Mouse (Mus musculus): ENCODE results near the gene Gm45233. TPM values are rescaled to one million over a fixed set of nuclear protein-coding genes. Genes with fewer than 3 reads are reported as not detected.

Gene Gm45233
- polyA plus RNA-seq, 1 experiment from 2014 or later, result not detected

GRCm38 (mm10) chr7:43423991-43424625 is 19.8 kb upstream of the Gm45233 start:
- Histone ChIP-seq H3K9ac (ENCODE audit: low read length) (no peak overlapping the region), H3K27ac (ENCODE audit: low read depth, low read length) (no peak overlapping the region), H3K4me1 (ENCODE audit: control insufficient read depth, insufficient read depth, low read length) (no peaks in the 10 kb centered on the region), H3K27me3 (replicated peaks; ENCODE audit: control insufficient read depth, insufficient read depth, low read length) (no peaks in the 10 kb centered on the region), H3K4me2 (ENCODE audit: low read length) (no peak overlapping the region), H3K36me3 (ENCODE audit: control insufficient read depth, insufficient read depth, low read length) (no peaks in the 10 kb centered on the region), H3K4me3 (ENCODE audit: low read depth, low read length) (no peak overlapping the region), H3K9me3 (replicated peaks; ENCODE audit: control insufficient read depth, low read length) (no peaks in the 10 kb centered on the region)
- WGBS, result 59% methylated on average over 3 of the region's 3 CpGs
- no peak for ATAC-seq
- no peak for DNase-seq (ENCODE audit: low spot score)

GRCm38 (mm10) chr7:43427406-43427805 is 16.5 kb upstream of the Gm45233 start, which contains the start of gene Lim2:
Lim2 (plus strand) TSS chr7:43427670.
- Histone ChIP-seq H3K4me1 (ENCODE audit: control insufficient read depth, insufficient read depth, low read length) (no peaks in the 10 kb centered on the region), H3K36me3 (ENCODE audit: control insufficient read depth, insufficient read depth, low read length) (no peaks in the 10 kb centered on the region), H3K27ac (ENCODE audit: low read depth, low read length) (no peak within 1 kb of the TSS), H3K27me3 (replicated peaks; ENCODE audit: control insufficient read depth, insufficient read depth, low read length) (no peaks in the 10 kb centered on the region), H3K9me3 (replicated peaks; ENCODE audit: control insufficient read depth, low read length) (no peaks in the 10 kb centered on the region), H3K4me3 (ENCODE audit: low read depth, low read length) (no peak within 1 kb of the TSS), H3K9ac (ENCODE audit: low read length) (no peak within 1 kb of the TSS), H3K4me2 (ENCODE audit: low read length) (no peak within 1 kb of the TSS)
- ATAC-seq, result no peak
- 83% methylated on average over 8 of the region's 8 CpGs for WGBS
- DNase-seq (ENCODE audit: low spot score), result no peak

GRCm38 (mm10) chr7:43429500-43429899 is 14.4 kb upstream of the Gm45233 start:
- WGBS, result 58% methylated on average over 4 of the region's 4 CpGs
- no peaks in the 10 kb centered on the region for H3K4me1 ChIP-seq (ENCODE audit: control insufficient read depth, insufficient read depth, low read length)
- ATAC-seq (no peak), DNase-seq (ENCODE audit: low spot score) (no peak)
- no peaks in the 10 kb centered on the region for H3K9me3 ChIP-seq (replicated peaks; ENCODE audit: control insufficient read depth, low read length)
- no peaks in the 10 kb centered on the region for H3K36me3 ChIP-seq (ENCODE audit: control insufficient read depth, insufficient read depth, low read length)
- H3K4me2 ChIP-seq (ENCODE audit: low read length), result no peak overlapping the region
- no peak overlapping the region for H3K9ac ChIP-seq (ENCODE audit: low read length)
- H3K27me3 ChIP-seq (replicated peaks; ENCODE audit: control insufficient read depth, insufficient read depth, low read length), result no peaks in the 10 kb centered on the region
- no peak overlapping the region for H3K4me3 ChIP-seq (ENCODE audit: low read depth, low read length)
- no peak overlapping the region for H3K27ac ChIP-seq (ENCODE audit: low read depth, low read length)

GRCm38 (mm10) chr7:43432891-43433290 is 11.0 kb upstream of the Gm45233 start:
- WGBS, result 68% methylated on average over 4 of the region's 4 CpGs
- DNase-seq (ENCODE audit: low spot score) (no peak), ATAC-seq (no peak)
- H3K27me3 ChIP-seq (replicated peaks; ENCODE audit: control insufficient read depth, insufficient read depth, low read length), result no peaks in the 10 kb centered on the region
- no peaks in the 10 kb centered on the region for H3K4me1 ChIP-seq (ENCODE audit: control insufficient read depth, insufficient read depth, low read length)
- H3K4me2 ChIP-seq (ENCODE audit: low read length), result no peak overlapping the region
- no peaks in the 10 kb centered on the region for H3K9me3 ChIP-seq (replicated peaks; ENCODE audit: control insufficient read depth, low read length)
- no peak overlapping the region for H3K4me3 ChIP-seq (ENCODE audit: low read depth, low read length)
- H3K36me3 ChIP-seq (ENCODE audit: control insufficient read depth, insufficient read depth, low read length), result no peaks in the 10 kb centered on the region
- no peak overlapping the region for H3K27ac ChIP-seq (ENCODE audit: low read depth, low read length)
- H3K9ac ChIP-seq (ENCODE audit: low read length), result no peak overlapping the region

- no peaks in the 10 kb centered on the region for H3K9me3 ChIP-seq (replicated peaks; ENCODE audit: control insufficient read depth, low read length)
- WGBS, result 86% methylated on average over 5 of the region's 5 CpGs
- H3K27me3 ChIP-seq (replicated peaks; ENCODE audit: control insufficient read depth, insufficient read depth, low read length), result no peaks in the 10 kb centered on the region
- no peaks in the 10 kb centered on the region for H3K36me3 ChIP-seq (ENCODE audit: control insufficient read depth, insufficient read depth, low read length)
- ATAC-seq, result no peak
- no peak overlapping the region for H3K27ac ChIP-seq (ENCODE audit: low read depth, low read length)
- H3K4me3 ChIP-seq (ENCODE audit: low read depth, low read length), result no peak overlapping the region
- DNase-seq (ENCODE audit: low spot score), result no peak
- no peak overlapping the region for H3K4me2 ChIP-seq (ENCODE audit: low read length)
- H3K9ac ChIP-seq (ENCODE audit: low read length), result no peak overlapping the region
- no peaks in the 10 kb centered on the region for H3K4me1 ChIP-seq (ENCODE audit: control insufficient read depth, insufficient read depth, low read length)
Measured at GRCm38 (mm10) chr7:43434676-43435075, 9.3 kb upstream of the Gm45233 start.

GRCm38 (mm10) chr7:43436341-43437255 is 7.3 kb upstream of the Gm45233 start, which contains the start of gene Nkg7:
Nkg7 (plus strand) TSS chr7:43437073.
- DNase-seq (ENCODE audit: low spot score), result no peak

GRCm38 (mm10) chr7:43438611-43439010 is 5.3 kb upstream of the Gm45233 start:
- Histone ChIP-seq H3K36me3 (ENCODE audit: control insufficient read depth, insufficient read depth, low read length) (no peaks in the 10 kb centered on the region), H3K4me1 (ENCODE audit: control insufficient read depth, insufficient read depth, low read length) (peaks cover 2% of the 10 kb centered on the region; the same call in 1 of the 2 replicates), H3K27ac (ENCODE audit: low read depth, low read length) (no peak overlapping the region), H3K9ac (ENCODE audit: low read length) (no peak overlapping the region), H3K27me3 (replicated peaks; ENCODE audit: control insufficient read depth, insufficient read depth, low read length) (no peaks in the 10 kb centered on the region), H3K4me2 (ENCODE audit: low read length) (no peak overlapping the region), H3K9me3 (replicated peaks; ENCODE audit: control insufficient read depth, low read length) (no peaks in the 10 kb centered on the region), H3K4me3 (ENCODE audit: low read depth, low read length) (no peak overlapping the region)
- no peak for DNase-seq (ENCODE audit: low spot score)
- ATAC-seq, result no peak
- 85% methylated on average over 4 of the region's 4 CpGs for WGBS

More at GRCm38 (mm10) chr7:43436341-43437255, 7.3 kb upstream of the Gm45233 start, which contains the start of gene Nkg7:
- 77% methylated on average over 10 of the region's 10 CpGs for WGBS
- no peak for ATAC-seq
- H3K4me1 ChIP-seq (ENCODE audit: control insufficient read depth, insufficient read depth, low read length), result no peaks in the 10 kb centered on the region
- H3K9me3 ChIP-seq (replicated peaks; ENCODE audit: control insufficient read depth, low read length), result no peaks in the 10 kb centered on the region
- no peak within 1 kb of the TSS for H3K27ac ChIP-seq (ENCODE audit: low read depth, low read length)
- no peak within 1 kb of the TSS for H3K4me3 ChIP-seq (ENCODE audit: low read depth, low read length)
- H3K4me2 ChIP-seq (ENCODE audit: low read length), result no peak within 1 kb of the TSS
- H3K27me3 ChIP-seq (replicated peaks; ENCODE audit: control insufficient read depth, insufficient read depth, low read length), result no peaks in the 10 kb centered on the region
- H3K36me3 ChIP-seq (ENCODE audit: control insufficient read depth, insufficient read depth, low read length), result no peaks in the 10 kb centered on the region
- no peak within 1 kb of the TSS for H3K9ac ChIP-seq (ENCODE audit: low read length)

GRCm38 (mm10) chr7:43440482-43440881 is 3.4 kb upstream of the Gm45233 start, which contains the start of gene Cldnd2:
Cldnd2 (plus strand) TSS chr7:43440782.
- WGBS, result 88% methylated on average over 6 of the region's 6 CpGs

More at GRCm38 (mm10) chr7:43440482-43440881, 3.4 kb upstream of the Gm45233 start, which contains the start of gene Cldnd2:
- peaks cover 11% of the 10 kb centered on the region; the same call in 1 of the 2 replicates for H3K4me1 ChIP-seq (ENCODE audit: control insufficient read depth, insufficient read depth, low read length)
- no peak for ATAC-seq
- no peak for DNase-seq (ENCODE audit: low spot score)
- no peak within 1 kb of the TSS for H3K4me3 ChIP-seq (ENCODE audit: low read depth, low read length)
- no peak within 1 kb of the TSS for H3K9ac ChIP-seq (ENCODE audit: low read length)
- no peaks in the 10 kb centered on the region for H3K36me3 ChIP-seq (ENCODE audit: control insufficient read depth, insufficient read depth, low read length)
- no peak within 1 kb of the TSS for H3K4me2 ChIP-seq (ENCODE audit: low read length)
- H3K9me3 ChIP-seq (replicated peaks; ENCODE audit: control insufficient read depth, low read length), result no peaks in the 10 kb centered on the region
- H3K27me3 ChIP-seq (replicated peaks; ENCODE audit: control insufficient read depth, insufficient read depth, low read length), result no peaks in the 10 kb centered on the region
- no peak within 1 kb of the TSS for H3K27ac ChIP-seq (ENCODE audit: low read depth, low read length)

Measured in forebrain, embryonic 14.5 days (tissue).